In genomic region chr3:138526073-138526915, GRCm38 (mm10) we compare ENCODE assay signal across 8 mouse cellular contexts. TPM values are rescaled to one million over a fixed set of nuclear protein-coding genes. Genes with fewer than 3 reads are reported as not detected.
DNase-seq lines count a peak whose midpoint lies in the region; ATAC-seq and TF ChIP-seq lines count a peak whose summit lies in the region.

Gene Eif4e (plus strand): TSS chr3:138526179.

- peak within 1 kb of the TSS; percentile 90 for H3K4me2 ChIP-seq in heart, embryonic 12.5 days
- peak within 1 kb of the TSS; percentile 98 for H3K4me2 ChIP-seq in kidney, embryonic 16.5 days (replicated peaks; ENCODE audit: low read depth, low read length)
- H3K4me2 ChIP-seq in liver, embryonic 12.5 days: peak within 1 kb of the TSS; percentile 98
- peak within 1 kb of the TSS; percentile 95 for H3K4me2 ChIP-seq in myocyte (ENCODE audit: low read depth)

- peak; percentile 21 for TF ChIP-seq POLR2A in myocyte (IDR thresholded peaks at IDR 0.05; ENCODE audit: insufficient read length, low read depth)
- peak; percentile 67 for TF ChIP-seq POLR2A in testis, adult 2 months (IDR thresholded peaks at IDR 0.05; ENCODE audit: control insufficient read depth, low read depth, low read length)

- no peaks in the 10 kb centered on the region for H3K27me3 ChIP-seq in erythroblast, embryonic 14.5 days (ENCODE audit: control insufficient read depth)
- H3K27me3 ChIP-seq in heart, embryonic 12.5 days (replicated peaks): 0 out of 2 replicates have a peak, but pooled peaks cover 2% of the 10 kb centered on the region
- H3K27me3 ChIP-seq in kidney, embryonic 16.5 days (ENCODE audit: insufficient read depth, low read length): no peaks in the 10 kb centered on the region
- H3K27me3 ChIP-seq in liver, embryonic 12.5 days (replicated peaks): no peaks in the 10 kb centered on the region
- H3K27me3 ChIP-seq in myocyte (ENCODE audit: control insufficient read depth, insufficient read depth, insufficient read length): no peaks in the 10 kb centered on the region
- H3K27me3 ChIP-seq in testis, adult 2 months (ENCODE audit: control insufficient read depth, insufficient read depth, low read length): no peaks in the 10 kb centered on the region

- TF ChIP-seq CTCF in testis, adult 2 months (IDR thresholded peaks at IDR 0.05; ENCODE audit: control insufficient read depth, insufficient read depth, insufficient replicate concordance, low read depth, low read length): no peak

- ATAC-seq in heart, embryonic 12.5 days (ENCODE audit: insufficient number of reproducible peaks, low FRiP score): peak; percentile 66
- ATAC-seq in kidney, embryonic 16.5 days (ENCODE audit: low FRiP score, low TSS enrichment): peak; percentile 58
- peak; percentile 52 for ATAC-seq in liver, embryonic 12.5 days

- H3K9ac ChIP-seq in heart, embryonic 12.5 days: peak within 1 kb of the TSS; percentile 80
- H3K9ac ChIP-seq in kidney, embryonic 16.5 days (replicated peaks; ENCODE audit: low read length): peak within 1 kb of the TSS; percentile 84
- H3K9ac ChIP-seq in liver, embryonic 12.5 days: peak within 1 kb of the TSS; percentile 87

- 1% methylated on average over 39 of the region's 39 CpGs for WGBS in heart, embryonic 12.5 days
- WGBS in kidney, embryonic 16.5 days: 1% methylated on average over 39 of the region's 39 CpGs
- 4% methylated on average over 39 of the region's 39 CpGs for WGBS in liver, embryonic 12.5 days (ENCODE audit: insufficient replicate concordance)

- H3K27ac ChIP-seq in heart, embryonic 12.5 days (ENCODE audit: poor library complexity, severe bottlenecking): peak within 1 kb of the TSS; percentile 90
- peak within 1 kb of the TSS; percentile 97 for H3K27ac ChIP-seq in kidney, embryonic 16.5 days (ENCODE audit: low read length)
- H3K27ac ChIP-seq in liver, embryonic 12.5 days: peak within 1 kb of the TSS; percentile 85
- H3K27ac ChIP-seq in testis, adult 2 months (ENCODE audit: control insufficient read depth, insufficient read depth, low read depth, low read length): peak within 1 kb of the TSS; percentile 96

- peak; percentile 92 for DNase-seq in 3134 (ENCODE audit: extremely low read depth, insufficient read length, low spot score)
- peak; percentile 49 to 72 for DNase-seq in adrenal gland, adult 18-20 months (ENCODE audit: low spot score in 2 of 2)

- peaks cover 48% of the 10 kb centered on the region for H3K4me1 ChIP-seq in erythroblast, embryonic 14.5 days (ENCODE audit: control insufficient read depth)
- H3K4me1 ChIP-seq in heart, embryonic 12.5 days (replicated peaks): peaks cover 23% of the 10 kb centered on the region
- peaks cover 30% of the 10 kb centered on the region for H3K4me1 ChIP-seq in kidney, embryonic 16.5 days (ENCODE audit: insufficient read depth, low read length)
- H3K4me1 ChIP-seq in liver, embryonic 12.5 days: peaks cover 42% of the 10 kb centered on the region
- peaks cover 5% of the 10 kb centered on the region for H3K4me1 ChIP-seq in testis, adult 2 months (ENCODE audit: control insufficient read depth, insufficient read depth, low read length)

- H3K79me2 ChIP-seq in myocyte (ENCODE audit: control insufficient read depth, insufficient read depth): peaks cover 35% of the 10 kb centered on the region

- peak within 1 kb of the TSS; percentile 99 for H3K4me3 ChIP-seq in erythroblast, embryonic 14.5 days (replicated peaks)
- peak within 1 kb of the TSS; percentile 93 for H3K4me3 ChIP-seq in heart, embryonic 12.5 days
- peak within 1 kb of the TSS; percentile 89 for H3K4me3 ChIP-seq in kidney, embryonic 16.5 days (ENCODE audit: low read length)
- peak within 1 kb of the TSS; percentile 99 for H3K4me3 ChIP-seq in liver, embryonic 12.5 days
- H3K4me3 ChIP-seq in myocyte: peak within 1 kb of the TSS; percentile 33
- peak within 1 kb of the TSS; percentile 99 for H3K4me3 ChIP-seq in testis, adult 2 months (ENCODE audit: control insufficient read depth, low read depth, low read length)

- no peaks in the 10 kb centered on the region for H3K9me3 ChIP-seq in erythroblast, embryonic 14.5 days (ENCODE audit: control insufficient read depth, low read length)
- H3K9me3 ChIP-seq in heart, embryonic 12.5 days (replicated peaks): no peaks in the 10 kb centered on the region
- no peaks in the 10 kb centered on the region for H3K9me3 ChIP-seq in kidney, embryonic 16.5 days (ENCODE audit: low read length)
- no peaks in the 10 kb centered on the region for H3K9me3 ChIP-seq in liver, embryonic 12.5 days (replicated peaks)

- peaks cover under 1% of the 10 kb centered on the region for H3K36me3 ChIP-seq in erythroblast, embryonic 14.5 days (ENCODE audit: control insufficient read depth)
- no peaks in the 10 kb centered on the region for H3K36me3 ChIP-seq in heart, embryonic 12.5 days
- no peaks in the 10 kb centered on the region for H3K36me3 ChIP-seq in kidney, embryonic 16.5 days (ENCODE audit: insufficient read depth, low read length)
- no peaks in the 10 kb centered on the region for H3K36me3 ChIP-seq in liver, embryonic 12.5 days
- no peaks in the 10 kb centered on the region for H3K36me3 ChIP-seq in myocyte (ENCODE audit: control insufficient read depth, insufficient read depth)
- no peaks in the 10 kb centered on the region for H3K36me3 ChIP-seq in testis, adult 2 months (ENCODE audit: control insufficient read depth, insufficient read depth, low read length)

- H3ac ChIP-seq in myocyte (ENCODE audit: control insufficient read depth, insufficient read length): peak within 1 kb of the TSS; percentile 89

TF ChIP-seq in myocyte, 11 proteins besides CTCF, POLR2A, EP300 and RAD21:
- TF ChIP-seq SRF (IDR thresholded peaks at IDR 0.05; ENCODE audit: control insufficient read depth, insufficient read length, low read depth) (no peak), MYOD1 (IDR thresholded peaks at IDR 0.05; ENCODE audit: control insufficient read depth in 1 of 3, insufficient read length in 2 of 3, low read depth in 2 of 3) (peak in 1 of 3 experiments; percentile 52)

RNA-seq across cellular contexts. Expression of gene Eif4e, which starts in this region (rescaled TPM):
- 100 to 1,000 TPM; 202 to 217 TPM for total RNA-seq in adrenal gland, adult 18-20 months (2021)
- polyA plus RNA-seq in erythroblast, embryonic 14.5 days (2012): 0.67 and 1.1 TPM in 2 replicates
- polyA plus RNA-seq in heart, embryonic 12.5 days (2016; fragmentation: Nextera tagmentation; extraction: Ambion mirVana): 244 and 259 TPM in 2 replicates
- polyA plus RNA-seq in kidney, embryonic 16.5 days (2015; fragmentation: Nextera tagmentation; extraction: Ambion mirVana): 381 and 401 TPM in 2 replicates
- 251 and 254 TPM in 2 replicates for polyA plus RNA-seq in liver, embryonic 12.5 days (2016; fragmentation: Nextera tagmentation; extraction: Ambion mirVana)
- 136 TPM for polyA plus RNA-seq in myocyte (2012; fragmentation: generic; extraction: Trizol)
- polyA plus RNA-seq in testis, adult 2 months (2012; rRNA removed): 181 and 193 TPM in 2 replicates

Comparison
In these comparisons a context has a peak if more than half of its experiments do, and no peak if none do; other contexts are left out.
1. Peak in every context shown above with its lines: DNase-seq, ATAC-seq, H3K4me3 ChIP-seq and H3K27ac ChIP-seq.
2. RNA of gene Eif4e (polyA plus RNA-seq): 381 to 401 TPM in kidney, embryonic 16.5 days, 251 to 254 TPM in liver, embryonic 12.5 days, 244 to 259 TPM in heart, embryonic 12.5 days, 181 to 193 TPM in testis, adult 2 months and 136 TPM in myocyte (single experiment); 0.67 to 1.1 TPM in erythroblast, embryonic 14.5 days; every median in the first group is over 10 times any median in the second.
3. H3K4me3 ChIP-seq: peak in every context shown above with its lines; median percentile 99 in erythroblast, embryonic 14.5 days; 99 in liver, embryonic 12.5 days; 99 in testis, adult 2 months; 93 in heart, embryonic 12.5 days; 89 in kidney, embryonic 16.5 days; 33 in myocyte.